Mouse (Mus musculus) urinary bladder, adult 2 months (tissue): Measurements from ENCODE around the gene Olfr868. TPM values are rescaled to one million over a fixed set of nuclear protein-coding genes. Genes with fewer than 3 reads are reported as not detected.

ENCODE experiments used
- DNase-seq: peaks from one replicate; pipeline ENCODE4 v3.0.0; 2022; ENCODE audit warnings: low spot score
- polyA plus RNA-seq: library from polyadenylated mRNA; depleted of rRNA; stranded (reverse); fragments of >200 nt; gene quantifications from 2 replicates; pipeline ENCODE4 v1.2.3, GENCODE M21; 2012; rRNA removed

Gene Olfr868
- not detected in 2 replicates for polyA plus RNA-seq

DNA sequence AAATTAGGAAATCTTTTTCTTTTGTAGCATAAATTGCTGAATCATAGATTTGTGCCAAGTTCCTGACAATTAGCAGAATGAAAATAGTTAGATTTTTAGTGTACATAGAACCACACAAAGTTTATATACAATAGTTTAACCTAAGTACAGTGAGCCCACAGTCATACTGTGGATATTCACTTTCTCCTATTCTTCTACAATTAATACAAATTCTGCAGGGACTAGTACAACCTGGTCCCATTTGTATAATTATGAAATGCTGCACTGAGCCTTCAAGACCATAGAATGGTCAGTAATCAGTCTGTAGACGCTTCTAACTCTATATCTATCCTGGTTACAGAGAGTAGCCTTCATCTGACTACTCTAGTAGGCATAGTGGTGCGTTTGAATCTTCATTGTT lies at the start of gene Olfr868:
Gene Olfr868, plus strand, starts transcription at position 301 of the 400 bp plus-strand sequence.
- no peak for DNase-seq

DNA sequence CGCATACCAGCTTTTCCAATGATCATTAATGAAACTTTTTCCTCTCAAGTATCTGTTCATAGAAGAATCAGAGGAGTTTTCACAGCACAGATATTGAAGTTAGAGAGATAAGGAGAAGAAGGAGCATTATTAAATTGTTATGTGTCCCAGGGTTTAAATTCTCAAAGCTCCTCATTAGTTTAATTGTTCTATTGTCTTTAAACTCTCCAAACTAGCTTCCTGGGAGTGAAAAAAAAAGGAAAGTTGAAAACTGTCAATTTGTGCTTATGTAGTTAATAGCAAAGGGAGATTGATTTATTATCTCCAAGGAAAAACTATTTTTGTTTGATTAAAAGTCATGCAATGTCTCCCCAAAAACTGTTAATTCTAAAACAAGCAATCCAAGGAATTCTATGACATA lies 41.0 kb upstream of the Olfr868 start, which contains the start of gene Olfr867:
Gene Olfr867, minus strand, starts transcription at position 101 of the 400 bp plus-strand sequence.
- no peak for DNase-seq

DNA sequence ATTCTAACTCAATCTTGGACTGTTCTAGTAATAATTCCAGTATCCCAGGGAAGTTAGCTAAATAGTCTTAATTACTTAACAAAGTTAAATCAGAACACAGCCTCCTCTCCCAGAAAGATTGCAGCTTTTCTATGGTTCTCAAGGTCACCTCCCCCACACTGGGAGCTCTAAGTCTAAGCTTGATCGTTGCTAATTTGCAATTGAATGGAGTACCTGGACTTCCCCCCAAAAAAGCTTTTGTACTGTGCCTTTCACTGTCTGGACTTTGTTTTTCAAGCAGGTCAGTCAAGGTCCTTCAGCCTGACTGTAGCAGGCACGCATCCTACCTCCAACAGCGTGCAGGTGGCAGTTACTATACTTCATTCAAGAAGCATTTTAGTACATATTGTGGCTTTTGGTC lies 28.2 kb upstream of the Olfr868 start:
- no peak for DNase-seq

DNA sequence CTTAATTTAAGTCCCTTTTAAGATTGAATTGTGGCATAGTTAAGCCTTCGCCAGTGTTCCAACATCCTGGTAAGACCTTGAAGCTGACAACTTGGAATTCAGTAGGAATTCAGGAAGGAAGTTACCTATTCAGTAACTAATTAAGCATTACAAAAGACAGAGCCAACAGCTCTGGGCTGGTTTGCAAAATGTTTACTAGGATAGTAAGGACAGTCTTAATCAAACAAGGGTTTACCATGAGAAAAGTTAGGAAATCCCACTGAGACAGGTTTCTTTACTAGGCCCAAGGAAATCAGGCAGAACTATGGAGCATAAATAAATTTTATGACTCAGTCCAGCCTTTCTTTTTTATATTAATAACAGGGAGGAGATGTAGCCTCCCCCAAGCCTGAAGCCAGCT lies 27.1 kb upstream of the Olfr868 start:
- DNase-seq = no peak

DNA sequence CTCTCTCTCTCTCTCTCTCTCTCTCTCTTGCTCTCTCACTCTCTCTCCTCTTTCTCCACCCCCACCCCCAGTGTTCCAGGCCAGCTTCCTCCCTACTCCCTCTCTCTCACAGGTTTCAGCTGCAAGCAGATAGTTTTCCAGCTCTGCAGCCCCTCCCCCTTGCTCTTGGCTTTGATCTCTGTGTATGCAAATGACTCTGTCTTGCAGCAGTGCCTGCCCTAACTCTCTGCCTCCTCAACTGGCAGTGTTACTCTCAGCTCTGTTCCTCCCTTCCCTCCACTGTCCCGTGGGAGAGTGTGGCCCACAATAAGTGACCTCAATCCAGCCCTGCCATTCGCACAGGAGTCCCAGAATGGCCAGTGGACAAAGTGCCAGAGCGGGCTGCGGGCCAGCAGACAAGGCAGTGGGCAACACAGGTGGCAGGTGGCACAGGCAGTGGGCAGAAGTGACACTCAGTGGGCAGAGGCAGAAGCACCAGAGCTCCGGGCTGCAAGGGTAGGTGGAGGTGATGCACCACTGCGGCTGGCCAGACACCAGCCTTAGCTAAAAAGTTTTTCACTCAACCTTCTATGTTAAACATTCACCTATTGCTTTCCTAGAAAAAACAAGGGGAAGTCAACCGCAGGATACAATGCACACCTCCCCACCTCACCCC lies 24.8 kb upstream of the Olfr868 start:
- DNase-seq = no peak

DNA sequence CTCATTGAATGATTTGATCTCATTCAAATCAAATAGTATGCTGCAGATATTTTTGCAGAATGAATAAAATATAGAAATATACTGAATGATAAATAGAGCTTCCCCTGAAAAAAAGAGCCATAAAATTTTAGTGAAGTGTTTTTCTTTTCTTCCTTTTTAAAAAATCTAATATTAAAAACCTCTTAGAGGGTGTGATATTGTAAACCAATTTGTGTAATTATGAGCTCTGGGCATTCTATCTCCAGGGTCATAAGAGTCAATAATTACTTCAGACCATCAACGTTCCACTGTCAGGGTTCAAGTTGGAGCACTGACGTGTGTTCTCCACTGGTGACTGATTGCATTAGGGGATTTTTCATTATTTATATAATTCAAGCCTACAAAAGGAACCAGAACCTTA lies 30.3 kb downstream of the Olfr868 start, which contains the start of gene Olfr869:
Gene Olfr869, plus strand, starts transcription at position 301 of the 400 bp plus-strand sequence.
- no peak for DNase-seq

DNA sequence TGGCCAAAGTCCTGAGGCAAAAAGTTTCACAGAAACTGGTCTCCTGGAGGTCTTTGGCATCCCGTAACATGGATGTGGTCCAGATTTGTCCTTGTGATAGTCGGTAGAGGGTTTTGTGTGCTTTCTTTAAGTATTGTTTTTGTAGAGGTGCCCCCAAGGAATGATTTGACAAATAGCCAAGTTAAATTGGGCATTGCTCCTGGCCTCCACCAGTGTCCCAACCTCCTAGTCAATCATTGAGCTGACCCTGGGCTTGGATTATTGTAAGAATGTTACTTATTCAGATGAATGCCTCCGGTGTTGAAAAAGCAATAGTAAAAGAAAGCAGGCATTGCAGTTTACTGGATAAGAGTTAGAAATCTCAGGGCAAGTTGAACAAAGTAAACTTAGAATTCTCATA lies 51.3 kb downstream of the Olfr868 start:
- DNase-seq = no peak

Other genes starting within 250 kb of the Olfr868 start
- gene Olfr860, start 248.9 kb upstream of the Olfr868 start, polyA plus RNA-seq = not detected in 2 replicates
- gene Olfr862, start 210.6 kb upstream of the Olfr868 start, polyA plus RNA-seq = not detected in 2 replicates
- gene Olfr77, start 181.8 kb upstream of the Olfr868 start, polyA plus RNA-seq = not detected in 2 replicates
- gene Olfr866, start 70.6 kb upstream of the Olfr868 start, polyA plus RNA-seq = not detected in 2 replicates
- not detected in 2 replicates for gene Olfr867, start 41.1 kb upstream of the Olfr868 start, polyA plus RNA-seq
- not detected in 2 replicates for gene Olfr869, start 30.4 kb downstream of the Olfr868 start, polyA plus RNA-seq
- not detected in 2 replicates for gene Olfr870, start 75.4 kb downstream of the Olfr868 start, polyA plus RNA-seq
- gene Olfr871, start 113.6 kb downstream of the Olfr868 start, polyA plus RNA-seq = not detected in 2 replicates
- gene Olfr872, start 138.5 kb downstream of the Olfr868 start, polyA plus RNA-seq = not detected in 2 replicates
- gene Olfr39, start 183.7 kb downstream of the Olfr868 start, polyA plus RNA-seq = not detected in 2 replicates
- not detected in 2 replicates for gene Olfr873, start 199.9 kb downstream of the Olfr868 start, polyA plus RNA-seq
- gene Olfr18, start 237.5 kb downstream of the Olfr868 start, polyA plus RNA-seq = not detected in 2 replicates